14 mouse cellular contexts compared by ENCODE assay signal in genomic region chr12:105066523-105066922, GRCm38 (mm10). TPM values are rescaled to one million over a fixed set of nuclear protein-coding genes. Genes with fewer than 3 reads are reported as not detected.
A peak's percentile ranks its signal among the peaks of the same experiment; 100 is the strongest.
DNase-seq lines count a peak whose midpoint lies in the region.
"Had no signal": no experiment of that assay in that cellular context is flagged by ENCODE, and none has a peak within 500 bp of the region (broad histone marks: within the 10 kb centered on the region; RNA-seq: fewer than 3 reads in every experiment).

No protein-coding gene starts in this region.

- DNase-seq in heart, adult 11 months = peak; percentile 72
- no peak for DNase-seq in heart, postnatal 10 days
- peak; percentile 14 to 22 for DNase-seq in kidney, postnatal 4 days
- no peak for DNase-seq in kidney, adult 9 months
- peak; percentile 47 for DNase-seq in retina, postnatal 1 day
- DNase-seq in retina, embryonic 14.5 days (ENCODE audit: low spot score) = no peak
- DNase-seq: adrenal gland, adult 2 months; adrenal gland, postnatal 14 days; cerebellum, adult 11-12 months; cerebellum, adult 9-10 months; gastrocnemius, postnatal 14 days; heart, adult 18-20 months; heart, postnatal 14 days; heart, postnatal 4 days had no signal

- intact Hi-C loops in heart, postnatal 10 days (cut with DNase I) = no loop called here

RNA-seq across cellular contexts. Expression of gene Glrx5, which starts 34.0 kb away (rescaled TPM):
- total RNA-seq in heart, postnatal 10 days (2021) = 10 to 100 TPM; 84.5 to 86.0 TPM

RNA-seq across cellular contexts. Expression of gene Syne3, which starts 56.9 kb away (rescaled TPM):
- 1 to 10 TPM; 6.1 to 6.4 TPM for total RNA-seq in heart, postnatal 10 days (2021)

Comparison
In these comparisons a context has a peak if more than half of its experiments do, and no peak if none do; other contexts are left out.
1. DNase-seq: peak in heart, adult 11 months (single experiment), kidney, postnatal 4 days (2 of 2) and retina, postnatal 1 day (single experiment); none in heart, postnatal 10 days (0 of 2), kidney, adult 9 months (single experiment) and retina, embryonic 14.5 days (single experiment).